ENCODE assay signal across 9 mouse cellular contexts in genomic region chr13:48544867-48545266, GRCm38 (mm10). TPM values are rescaled to one million over a fixed set of nuclear protein-coding genes. Genes with fewer than 3 reads are reported as not detected.
A peak's percentile ranks its signal among the peaks of the same experiment; 100 is the strongest.
DNase-seq lines count a peak whose midpoint lies in the region; ATAC-seq and TF ChIP-seq lines count a peak whose summit lies in the region.
"Had no signal": no experiment of that assay in that cellular context is flagged by ENCODE, and none has a peak within 500 bp of the region (broad histone marks: within the 10 kb centered on the region; RNA-seq: fewer than 3 reads in every experiment).

No protein-coding gene starts in this region.

- H3K9me3 ChIP-seq in heart, embryonic 10.5 days, result no peaks in the 10 kb centered on the region
- H3K9me3 ChIP-seq in ES-E14 (ENCODE audit: control insufficient read depth, insufficient read depth, low read depth, low read length), result no peaks in the 10 kb centered on the region
- no peaks in the 10 kb centered on the region for H3K9me3 ChIP-seq in hindbrain, embryonic 10.5 days
- no peaks in the 10 kb centered on the region for H3K9me3 ChIP-seq in midbrain, embryonic 10.5 days (replicated peaks)

- no peak for ATAC-seq in cerebellum, adult (ENCODE audit: insufficient number of reproducible peaks, low FRiP score, low TSS enrichment)

- peak overlapping the region; percentile 100 for H3K27ac ChIP-seq in heart, embryonic 10.5 days
- no peak overlapping the region for H3K27ac ChIP-seq in ES-E14 (ENCODE audit: insufficient read depth, low read depth, low read length, poor library complexity, severe bottlenecking)
- no peak overlapping the region for H3K27ac ChIP-seq in hindbrain, embryonic 10.5 days
- H3K27ac ChIP-seq in midbrain, embryonic 10.5 days (replicated peaks), result peak overlapping the region; percentile 100; the same call in 1 of the 2 replicates

- peak overlapping the region; percentile 48; the same call in 1 of the 2 replicates for H3K9ac ChIP-seq in ES-E14 (ENCODE audit: insufficient read depth, low read depth, low read length, poor library complexity, severe bottlenecking)

- no peak for DNase-seq in heart, embryonic 10.5 days (ENCODE audit: low spot score)
- no peak for DNase-seq in heart, adult 9 months (ENCODE audit: low spot score in 2 of 2)
- no peak for DNase-seq in ES-E14 (ENCODE audit: low read depth, low spot score)
- DNase-seq in hindbrain, embryonic 10.5 days (ENCODE audit: low spot score), result no peak
- DNase-seq in midbrain, embryonic 10.5 days (ENCODE audit: low spot score), result no peak
- no peak for DNase-seq in adrenal gland, postnatal 10 days
- DNase-seq in adrenal gland, postnatal 14 days, result no peak
- DNase-seq: cerebellum, postnatal 25 days had no signal

- H3K36me3 ChIP-seq in heart, embryonic 10.5 days, result no peaks in the 10 kb centered on the region
- H3K36me3 ChIP-seq in ES-E14 (ENCODE audit: control insufficient read depth, insufficient read depth, low read length, poor library complexity, severe bottlenecking), result no peaks in the 10 kb centered on the region
- H3K36me3 ChIP-seq in hindbrain, embryonic 10.5 days, result no peaks in the 10 kb centered on the region
- no peaks in the 10 kb centered on the region; the same call in 1 of the 2 replicates for H3K36me3 ChIP-seq in midbrain, embryonic 10.5 days

- 37% methylated on average over 4 of the region's 4 CpGs for WGBS in heart, embryonic 10.5 days
- 53% methylated on average over 4 of the region's 4 CpGs for WGBS in hindbrain, embryonic 10.5 days
- 53% methylated on average over 4 of the region's 4 CpGs for WGBS in midbrain, embryonic 10.5 days

- H3K4me3 ChIP-seq in heart, embryonic 10.5 days, result peak overlapping the region; percentile 92
- peak overlapping the region; percentile 80 to 88 for H3K4me3 ChIP-seq in ES-E14 (ENCODE audit: insufficient read depth in 1 of 2, low read depth in 1 of 2, low read length in 2 of 2, poor library complexity in 1 of 2, severe bottlenecking in 1 of 2)
- peak overlapping the region; percentile 88 for H3K4me3 ChIP-seq in hindbrain, embryonic 10.5 days
- H3K4me3 ChIP-seq in midbrain, embryonic 10.5 days, result peak overlapping the region; percentile 93

- in situ Hi-C loops in ES-E14 (cut with MboI; ENCODE audit: low sequenced_read_pairs in 2 of 2, unreplicated experiment in 2 of 2), result no loop called here

- H3K27me3 ChIP-seq in heart, embryonic 10.5 days (ENCODE audit: insufficient read depth, poor library complexity, severe bottlenecking), result no peaks in the 10 kb centered on the region
- 0 out of 2 replicates have a peak, but pooled peaks cover 4% of the 10 kb centered on the region for H3K27me3 ChIP-seq in hindbrain, embryonic 10.5 days (ENCODE audit: insufficient read depth, poor library complexity, severe bottlenecking)
- H3K27me3 ChIP-seq in midbrain, embryonic 10.5 days (ENCODE audit: low read depth, poor library complexity, severe bottlenecking), result peaks cover 6% of the 10 kb centered on the region

- peaks cover 28% of the 10 kb centered on the region for H3K4me1 ChIP-seq in heart, embryonic 10.5 days
- peaks cover 2 to 3% of the 10 kb centered on the region in 2 experiments; a peak in 1 of 4 replicates for H3K4me1 ChIP-seq in ES-E14 (ENCODE audit: control insufficient read depth in 2 of 2, insufficient read depth in 2 of 2, low read length in 2 of 2, poor library complexity in 1 of 2)
- H3K4me1 ChIP-seq in hindbrain, embryonic 10.5 days (replicated peaks), result peaks cover 40% of the 10 kb centered on the region
- peaks cover 46% of the 10 kb centered on the region for H3K4me1 ChIP-seq in midbrain, embryonic 10.5 days

TF ChIP-seq in ES-E14, 5 proteins besides CTCF, POLR2A, EP300 and RAD21:
- TF ChIP-seq HCFC1 (IDR thresholded peaks at IDR 0.05; ENCODE audit: borderline replicate concordance, insufficient read depth, low read length) (no peak), CHD2 (IDR thresholded peaks at IDR 0.05; ENCODE audit: low read depth, low read length) (no peak), MAFK (IDR thresholded peaks at IDR 0.05; ENCODE audit: insufficient read depth, low read depth, low read length) (no peak), ZC3H11A (IDR thresholded peaks at IDR 0.05; ENCODE audit: borderline replicate concordance, low read depth, low read length) (no peak), ZNF384 (IDR thresholded peaks at IDR 0.05; ENCODE audit: low read depth, low read length) (no peak)

RNA-seq across cellular contexts. Expression of gene A830005F24Rik, which starts 31.5 kb away (rescaled TPM):
- 1.6 and 2.0 TPM in 2 replicates for polyA plus RNA-seq in heart, embryonic 10.5 days (2016; fragmentation: Nextera tagmentation; extraction: Ambion mirVana)
- 0.27 TPM in 1 of 2 replicates, not detected in the other for total RNA-seq in ES-E14 (2012; rRNA removed)
- 2.6 and 2.8 TPM in 2 replicates for polyA plus RNA-seq in hindbrain, embryonic 10.5 days (2016; fragmentation: Nextera tagmentation; extraction: Ambion mirVana)
- polyA plus RNA-seq in midbrain, embryonic 10.5 days (2016; fragmentation: Nextera tagmentation; extraction: Ambion mirVana), result 2.1 and 3.1 TPM in 2 replicates
- under 1 TPM in 1 of 2 experiments, not detected in 1; 0.39 TPM for total RNA-seq in adrenal gland, postnatal 10 days (2021)
- not detected in 2 replicates for total RNA-seq in adrenal gland, postnatal 14 days (2021)

RNA-seq across cellular contexts. Expression of gene Zfp169, which starts 31.6 kb away (rescaled TPM):
- polyA plus RNA-seq in heart, embryonic 10.5 days (2016; fragmentation: Nextera tagmentation; extraction: Ambion mirVana), result 2.7 and 3.6 TPM in 2 replicates
- 6.6 and 8.1 TPM in 2 replicates for total RNA-seq in ES-E14 (2012; rRNA removed)
- polyA plus RNA-seq in hindbrain, embryonic 10.5 days (2016; fragmentation: Nextera tagmentation; extraction: Ambion mirVana), result 4.4 and 4.9 TPM in 2 replicates
- polyA plus RNA-seq in midbrain, embryonic 10.5 days (2016; fragmentation: Nextera tagmentation; extraction: Ambion mirVana), result 4.7 TPM in 2 replicates
- 1 to 10 TPM; 5.9 to 8.4 TPM for total RNA-seq in adrenal gland, postnatal 10 days (2021)
- 6.7 and 9.1 TPM in 2 replicates for total RNA-seq in adrenal gland, postnatal 14 days (2021)

Comparison
In these comparisons a context has a peak if more than half of its experiments do, and no peak if none do; other contexts are left out.
1. H3K27ac ChIP-seq: peak in heart, embryonic 10.5 days (single experiment) and midbrain, embryonic 10.5 days (single experiment); none in ES-E14 (single experiment) and hindbrain, embryonic 10.5 days (single experiment).
2. Peak in every context shown above with its lines, with median percentiles within 50 percentile points of each other: H3K4me3 ChIP-seq.